Mouse (Mus musculus) thymus, adult 2 months (tissue): ENCODE results near the gene Arl6ip1.

Experiments used
- CTCF ChIP-seq: fragments of 200-500 bp; IDR thresholded peaks from 2 replicates; pipeline ENCODE4 v1.5.1; 2012; ENCODE audit warnings: mild to moderate bottlenecking, control low read depth, low read length, moderate library complexity, borderline replicate concordance; ENCODE audit not compliant: control insufficient read depth, poor library complexity, insufficient read depth; ENCODE audit errors: extremely low read depth
- POLR2A ChIP-seq: fragments of 200-500 bp; IDR thresholded peaks from 2 replicates; pipeline ENCODE4 v1.6.1; 2012; ENCODE audit warnings: mild to moderate bottlenecking, low read length, control low read depth, moderate library complexity; ENCODE audit not compliant: control insufficient read depth, poor library complexity, insufficient read depth; ENCODE audit errors: extremely low read depth

DNA sequence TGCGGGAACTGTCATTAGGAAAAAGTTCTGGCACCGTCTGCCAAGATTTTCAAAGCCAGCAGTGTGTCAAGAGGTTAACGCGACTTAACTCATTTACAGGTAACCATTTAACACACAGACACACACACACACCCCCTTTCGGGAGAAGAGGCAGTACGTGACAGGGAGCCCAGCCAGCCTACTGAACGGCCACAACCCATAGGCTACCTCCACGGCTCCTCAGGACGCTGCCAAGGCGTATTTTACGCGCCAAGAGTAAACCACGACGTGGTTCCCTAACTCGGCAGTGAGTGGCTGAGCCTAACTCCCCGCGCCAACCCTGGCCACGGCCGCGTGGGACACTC lies 14.0 kb downstream of the Arl6ip1 start:
- TF ChIP-seq CTCF = no peak
- no peak for TF ChIP-seq POLR2A
